Mouse (Mus musculus) stomach, postnatal 0 days (tissue): ENCODE measurements at regions not wholly inside any gene's neighbourhood (a gene's known extent, or its start where the extent isn't known, plus 50 kb on each side); places are given as distances from the start of the nearest gene placed in this dataset.

ENCODE experiments used
- CTCF ChIP-seq: IDR thresholded peaks from 2 replicates; pipeline ENCODE4 v1.5.1; 2016; ENCODE audit warnings: antibody characterized with exemption, low read depth, mild to moderate bottlenecking, moderate library complexity
- EP300 ChIP-seq: optimal IDR thresholded peaks from 2 replicates; pipeline ENCODE3; 2016; ENCODE audit warnings: antibody characterized with exemption

DNA sequence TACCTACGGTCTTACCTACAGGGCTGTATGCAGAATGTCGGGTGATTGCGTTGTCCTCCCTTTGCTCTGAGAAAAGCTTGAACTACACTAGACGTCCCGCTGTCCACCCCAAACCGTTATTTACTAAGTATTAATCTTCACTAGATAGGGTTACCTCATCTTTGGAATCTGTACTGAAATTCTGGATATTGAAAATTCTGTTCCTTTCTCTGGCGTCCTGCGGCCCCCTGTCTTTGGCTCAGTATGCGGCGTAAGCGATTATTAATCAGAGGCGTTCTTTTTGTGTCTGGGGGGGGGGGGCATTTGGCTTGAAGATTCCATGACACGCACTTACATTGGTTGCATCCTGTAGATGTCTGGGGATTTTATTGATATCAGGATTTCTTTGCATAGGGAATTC lies 222.0 kb downstream of the Mef2c start:
- TF ChIP-seq CTCF = no peak
- TF ChIP-seq EP300 = no peak
